Mouse (Mus musculus) midbrain, postnatal 0 days (tissue): ENCODE data around the gene Pip4k2a. TPM values are rescaled to one million over a fixed set of nuclear protein-coding genes. Genes with fewer than 3 reads are reported as not detected.

ENCODE experiments used
- ATAC-seq: fragments of 200-750 bp; cut with Nextera tagmentation; 2 replicates; pipeline ENCODE4 v1.8.0; 2017; ENCODE audit warnings: moderate number of reproducible peaks, mild to moderate bottlenecking, moderate TSS enrichment, moderate library complexity; ENCODE audit not compliant: low FRiP score
- DNase-seq: peaks from one replicate; pipeline ENCODE4 v3.0.0-alpha.2; 2015; ENCODE audit warnings: low spot score
- H3K27ac ChIP-seq: fragments of 300-500 bp; sonication (generic); 2 replicates; pipeline ENCODE4 v1.5.1; 2014; ENCODE audit warnings: low read depth, mild to moderate bottlenecking, low read length, mixed read lengths
- H3K27me3 ChIP-seq: fragments of 300-500 bp; sonication (generic); 2 replicates; pipeline ENCODE4 v1.6.1; 2014; ENCODE audit warnings: low read length, control low read depth, mixed read lengths; ENCODE audit not compliant: insufficient read depth
- H3K36me3 ChIP-seq: fragments of 300-500 bp; sonication (generic); 2 replicates; pipeline ENCODE4 v1.6.1; 2014; ENCODE audit warnings: low read length, control low read depth, mixed read lengths; ENCODE audit not compliant: insufficient read depth
- H3K4me1 ChIP-seq: fragments of 300-500 bp; sonication (generic); 2 replicates; pipeline ENCODE4 v1.6.1; 2014; ENCODE audit warnings: mild to moderate bottlenecking, control low read depth, antibody characterized with exemption, low read length, mixed read lengths; ENCODE audit not compliant: insufficient read depth
- H3K4me2 ChIP-seq: fragments of 300-500 bp; sonication (generic); 2 replicates; pipeline ENCODE4 v1.6.1; 2014; ENCODE audit warnings: low read depth, mild to moderate bottlenecking, low read length, mixed read lengths; ENCODE audit not compliant: poor library complexity, severe bottlenecking
- H3K4me3 ChIP-seq: fragments of 300-500 bp; sonication (generic); 2 replicates; pipeline ENCODE4 v1.5.1; 2014; ENCODE audit warnings: low read depth, mild to moderate bottlenecking, low read length, moderate library complexity
- H3K9ac ChIP-seq: fragments of 300-500 bp; sonication (generic); replicated peaks from 2 replicates; pipeline ENCODE4 v1.6.1; 2014; ENCODE audit warnings: mild to moderate bottlenecking, low read length, moderate library complexity, mixed read lengths; ENCODE audit not compliant: poor library complexity, severe bottlenecking
- H3K9me3 ChIP-seq: fragments of 300-500 bp; sonication (generic); 2 replicates; pipeline ENCODE4 v1.6.1; 2016; ENCODE audit warnings: low read length, control low read depth
- CTCF ChIP-seq: IDR thresholded peaks from 2 replicates; pipeline ENCODE4 v1.5.1; 2016; ENCODE audit warnings: antibody characterized with exemption, mild to moderate bottlenecking
- WGBS: fragments of 180-500 bp; shearing (Covaris S2); extraction: QIAGEN DNeasy Blood & Tissue Kit; methylation state at CpG from one replicate; pipeline ENCODE4 v1.1.7; 2014; 5-methylcytosine and 5-hydroxymethylcytosine counted together
- polyA plus RNA-seq: library from polyadenylated mRNA; unstranded; fragments of >200 nt; fragmentation: Nextera tagmentation; extraction: Ambion mirVana; gene quantifications from 2 replicates; pipeline ENCODE4 v1.2.1, GENCODE M21; 2015
- total RNA-seq: library from RNA; depleted of rRNA; stranded (reverse); fragments of >200 nt; gene quantifications from 2 replicates; pipeline ENCODE4 v1.2.3, GENCODE M21; 2014

Pip4k2a gene
- total and polyA plus RNA-seq, 2 experiments from 2014 or later, result 7.1 to 8.1 TPM

DNA sequence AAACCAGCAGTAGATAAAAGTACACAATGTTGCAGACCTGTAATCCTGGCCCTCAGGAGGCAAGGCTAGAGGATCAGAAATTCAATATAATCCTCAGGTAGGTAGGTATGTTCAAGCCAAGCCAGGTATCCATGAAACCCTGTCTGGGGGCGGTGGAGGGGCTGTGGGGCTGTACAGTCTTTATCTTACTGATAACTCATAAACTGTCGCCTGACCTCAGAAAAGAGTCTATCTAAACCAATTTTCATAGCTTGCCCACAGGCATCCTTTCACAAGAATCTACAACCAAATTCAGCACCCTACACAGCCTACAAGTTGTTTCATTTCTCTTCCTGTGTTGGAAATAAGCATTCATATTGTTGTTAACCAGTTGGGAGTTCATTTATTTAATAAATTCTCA lies 1.5 kb upstream of the Pip4k2a start:
- H3K36me3 ChIP-seq, result no peaks in the 10 kb centered on the region
- no peaks in the 10 kb centered on the region; the same call in 1 of the 2 replicates for H3K4me1 ChIP-seq
- 91% methylated on average over 2 of the region's 2 CpGs for WGBS
- H3K27ac ChIP-seq, result no peak overlapping the region
- DNase-seq, result no peak
- H3K9ac ChIP-seq, result no peak overlapping the region
- no peak for ATAC-seq
- no peaks in the 10 kb centered on the region for H3K27me3 ChIP-seq
- TF ChIP-seq CTCF, result no peak
- H3K4me2 ChIP-seq, result no peak overlapping the region
- H3K9me3 ChIP-seq, result no peaks in the 10 kb centered on the region
- H3K4me3 ChIP-seq, result no peak overlapping the region

GRCm38 (mm10) chr2:18997387-18997971 lies 447 bp downstream of the Pip4k2a start:
- Histone ChIP-seq H3K4me2 (peak overlapping the region; percentile 95), H3K4me3 (peak overlapping the region; percentile 89), H3K9ac (peak overlapping the region; percentile 75), H3K4me1 (no peaks in the 10 kb centered on the region; the same call in 1 of the 2 replicates), H3K9me3 (no peaks in the 10 kb centered on the region), H3K27ac (peak overlapping the region; percentile 65), H3K36me3 (no peaks in the 10 kb centered on the region), H3K27me3 (no peaks in the 10 kb centered on the region)
- DNase-seq (peak; percentile 38), ATAC-seq (peak; percentile 69)
- no peak for TF ChIP-seq CTCF
- under 1% methylated on average over 45 of the region's 46 CpGs for WGBS

DNA sequence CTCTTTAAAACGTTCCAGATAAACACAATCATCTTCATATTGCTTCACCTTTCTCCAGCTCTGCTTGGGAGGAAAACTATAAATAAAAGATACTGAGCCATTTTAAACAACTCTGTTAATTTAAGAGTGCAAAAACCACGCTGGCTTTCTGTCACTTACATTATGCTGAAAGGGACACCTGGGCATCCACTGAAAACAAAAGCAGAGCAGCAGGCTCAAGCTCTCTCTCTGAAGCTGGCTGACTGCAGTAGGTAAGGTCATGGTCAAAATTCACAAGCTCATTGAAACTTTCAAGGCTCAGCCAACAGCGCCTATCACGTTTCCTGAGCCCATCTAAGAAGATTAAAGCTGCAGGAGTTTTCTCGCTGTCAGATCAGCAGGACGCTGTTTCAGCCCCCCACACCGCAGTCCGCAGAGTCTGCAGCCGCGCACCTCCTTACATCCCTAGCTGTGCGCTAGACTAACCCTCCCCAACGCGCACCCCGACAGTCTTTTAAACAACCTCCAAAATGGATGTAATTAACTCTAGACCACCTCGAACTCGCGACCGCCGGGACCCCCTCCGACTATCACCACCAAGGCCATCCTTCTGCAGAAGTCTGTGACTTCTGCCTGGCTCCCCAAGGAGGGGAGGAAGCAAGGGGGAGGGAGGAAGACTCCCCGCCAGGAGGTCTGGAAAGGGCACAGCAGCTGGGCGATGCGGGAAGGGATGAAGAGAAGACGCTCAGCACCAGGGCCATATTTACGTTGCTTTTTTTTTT lies 1.3 kb downstream of the Pip4k2a start:
- TF ChIP-seq CTCF, result peak; percentile 3; the same call in 1 of the 2 replicates
- Histone ChIP-seq H3K4me1 (no peaks in the 10 kb centered on the region; the same call in 1 of the 2 replicates), H3K4me3 (peak overlapping the region; percentile 89), H3K27ac (no peak overlapping the region), H3K36me3 (no peaks in the 10 kb centered on the region), H3K27me3 (no peaks in the 10 kb centered on the region), H3K9ac (peak overlapping the region; percentile 75), H3K9me3 (no peaks in the 10 kb centered on the region), H3K4me2 (peak overlapping the region; percentile 95)
- 1% methylated on average over 25 of the region's 25 CpGs for WGBS
- DNase-seq (no peak), ATAC-seq (no peak)

DNA sequence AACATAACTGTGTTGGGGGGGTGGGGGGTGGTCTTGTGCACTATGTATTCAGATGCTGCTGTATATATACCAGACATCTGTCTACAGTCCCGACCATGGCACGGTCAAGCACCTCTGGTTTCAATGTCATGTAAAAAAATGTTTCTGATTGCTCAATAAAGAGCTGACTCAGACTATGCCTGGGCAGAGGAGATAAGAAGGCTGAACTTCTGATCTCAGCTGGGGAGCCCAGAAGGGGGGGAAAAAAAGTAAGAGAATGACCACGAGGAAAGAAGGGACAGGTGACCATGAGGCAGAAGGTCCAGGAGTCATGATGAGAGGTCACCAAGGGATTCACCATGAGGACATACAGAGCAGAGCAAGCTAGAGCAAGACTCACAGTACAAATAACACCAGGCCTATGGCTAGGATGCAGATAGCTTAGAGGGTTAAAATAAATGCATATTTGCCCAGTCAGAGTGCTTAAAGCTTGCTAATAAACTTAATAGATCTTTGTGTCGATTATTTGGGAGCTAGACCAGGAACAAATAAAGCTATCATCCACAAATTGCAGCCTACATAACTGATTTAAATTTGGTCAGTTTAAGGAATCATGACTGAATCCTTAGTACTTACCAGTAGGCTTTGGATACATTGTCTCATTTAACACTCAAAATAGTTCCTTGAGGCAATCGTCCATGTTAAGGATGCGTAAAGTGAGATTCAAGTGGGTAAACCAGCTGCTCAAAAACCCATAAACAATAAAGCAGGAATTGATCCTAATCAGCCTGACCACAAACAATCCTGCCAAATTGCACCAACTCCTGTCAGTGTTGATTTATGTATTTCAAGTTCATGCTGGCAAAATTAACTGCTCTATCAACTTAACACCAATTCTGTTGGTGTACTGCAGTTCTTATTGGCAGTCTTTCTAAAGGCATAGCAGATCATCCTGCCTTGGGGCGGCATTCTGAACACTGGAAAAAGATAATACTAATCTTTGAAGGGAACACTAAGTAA lies 5.1 kb downstream of the Pip4k2a start:
- DNase-seq, result no peak
- no peaks in the 10 kb centered on the region for H3K27me3 ChIP-seq
- H3K9me3 ChIP-seq, result no peaks in the 10 kb centered on the region
- H3K27ac ChIP-seq, result no peak overlapping the region
- no peak for ATAC-seq
- H3K9ac ChIP-seq, result no peak overlapping the region
- H3K36me3 ChIP-seq, result no peaks in the 10 kb centered on the region
- H3K4me2 ChIP-seq, result no peak overlapping the region
- no peak overlapping the region for H3K4me3 ChIP-seq
- no peak for TF ChIP-seq CTCF
- WGBS, result 83% methylated on average over 7 of the region's 7 CpGs
- no peaks in the 10 kb centered on the region; the same call in 1 of the 2 replicates for H3K4me1 ChIP-seq

DNA sequence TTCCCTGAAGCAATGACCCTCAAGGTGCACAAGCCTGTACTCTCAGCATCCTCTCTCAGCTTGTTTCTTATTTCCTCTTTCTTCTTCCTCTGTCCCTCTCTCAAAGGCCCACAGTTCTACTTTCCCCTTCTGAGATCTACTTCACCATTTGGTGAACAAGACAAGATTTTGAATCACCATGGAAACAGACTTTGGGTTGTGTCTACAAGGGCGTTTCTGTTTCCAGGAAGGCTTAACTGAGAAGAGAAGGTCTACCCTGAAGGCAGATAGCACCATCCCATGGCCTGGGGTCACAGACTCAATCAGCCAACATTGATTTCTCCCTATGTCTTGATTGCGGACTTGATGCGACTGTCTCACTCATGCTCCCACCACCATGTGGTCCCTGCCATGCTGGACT lies 9.0 kb downstream of the Pip4k2a start:
- no peak for TF ChIP-seq CTCF
- no peak for ATAC-seq
- Histone ChIP-seq H3K27ac (no peak overlapping the region), H3K9me3 (no peaks in the 10 kb centered on the region), H3K4me1 (no peaks in the 10 kb centered on the region), H3K9ac (no peak overlapping the region), H3K4me3 (no peak overlapping the region), H3K27me3 (no peaks in the 10 kb centered on the region), H3K4me2 (no peak overlapping the region), H3K36me3 (no peaks in the 10 kb centered on the region)
- WGBS, result 91% methylated on average over 3 of the region's 3 CpGs
- no peak for DNase-seq
